Mouse (Mus musculus) forebrain, embryonic 11.5 days (tissue): ENCODE results near the gene Ddb1. TPM values are rescaled to one million over a fixed set of nuclear protein-coding genes. Genes with fewer than 3 reads are reported as not detected.
A peak's percentile ranks its signal among the peaks of the same experiment; 100 is the strongest.

Source experiments
- ATAC-seq: fragments of 200-750 bp; cut with Nextera tagmentation; replicated peaks from 2 replicates; pipeline ENCODE4 v1.8.0; 2017; ENCODE audit warnings: moderate TSS enrichment; ENCODE audit not compliant: low FRiP score
- DNase-seq: peaks from one replicate; pipeline ENCODE4 v3.0.0-alpha.2; 2017; ENCODE audit warnings: low spot score
- H3K27ac ChIP-seq: fragments of 300-500 bp; sonication (generic); 2 replicates; pipeline ENCODE4 v1.5.1; 2014; ENCODE audit warnings: low read depth, low read length
- H3K27me3 ChIP-seq: fragments of 300-500 bp; sonication (generic); 2 replicates; pipeline ENCODE4 v1.6.1; 2014; ENCODE audit warnings: mild to moderate bottlenecking, low read length, mixed read lengths; ENCODE audit not compliant: control insufficient read depth, insufficient read depth
- H3K36me3 ChIP-seq: fragments of 300-500 bp; sonication (generic); 2 replicates; pipeline ENCODE4 v1.6.1; 2014; ENCODE audit warnings: mild to moderate bottlenecking, low read length, moderate library complexity, mixed read lengths; ENCODE audit not compliant: control insufficient read depth, insufficient read depth
- H3K4me1 ChIP-seq: fragments of 300-500 bp; sonication (generic); replicated peaks from 2 replicates; pipeline ENCODE4 v1.6.1; 2014; ENCODE audit warnings: low read length, mixed read lengths; ENCODE audit not compliant: control insufficient read depth, insufficient read depth
- H3K4me2 ChIP-seq: fragments of 300-500 bp; sonication (generic); 2 replicates; pipeline ENCODE4 v1.6.1; 2014; ENCODE audit warnings: low read depth, mild to moderate bottlenecking, low read length, moderate library complexity, mixed read lengths; ENCODE audit not compliant: severe bottlenecking
- H3K4me3 ChIP-seq: fragments of 300-500 bp; sonication (generic); 2 replicates; pipeline ENCODE4 v1.5.1; 2014; ENCODE audit warnings: low read depth, low read length
- H3K9ac ChIP-seq: fragments of 300-500 bp; sonication (generic); 2 replicates; pipeline ENCODE4 v1.6.1; 2014; ENCODE audit warnings: low read length
- H3K9me3 ChIP-seq: fragments of 300-500 bp; sonication (generic); 2 replicates; pipeline ENCODE4 v1.6.1; 2016; ENCODE audit warnings: low read length, mixed read lengths; ENCODE audit not compliant: control insufficient read depth
- WGBS: fragments of 180-500 bp; shearing (Covaris S2); extraction: QIAGEN DNeasy Blood & Tissue Kit; methylation state at CpG from one replicate; pipeline ENCODE4 v1.1.7; 2014; 5-methylcytosine and 5-hydroxymethylcytosine counted together
- polyA plus RNA-seq: library from polyadenylated mRNA; unstranded; fragments of >200 nt; fragmentation: Nextera tagmentation; extraction: Ambion mirVana; gene quantifications from 2 replicates; pipeline ENCODE4 v1.2.1, GENCODE M21; 2014

Ddb1 gene
- polyA plus RNA-seq, 1 experiment from 2014 or later, result 392 TPM

DNA sequence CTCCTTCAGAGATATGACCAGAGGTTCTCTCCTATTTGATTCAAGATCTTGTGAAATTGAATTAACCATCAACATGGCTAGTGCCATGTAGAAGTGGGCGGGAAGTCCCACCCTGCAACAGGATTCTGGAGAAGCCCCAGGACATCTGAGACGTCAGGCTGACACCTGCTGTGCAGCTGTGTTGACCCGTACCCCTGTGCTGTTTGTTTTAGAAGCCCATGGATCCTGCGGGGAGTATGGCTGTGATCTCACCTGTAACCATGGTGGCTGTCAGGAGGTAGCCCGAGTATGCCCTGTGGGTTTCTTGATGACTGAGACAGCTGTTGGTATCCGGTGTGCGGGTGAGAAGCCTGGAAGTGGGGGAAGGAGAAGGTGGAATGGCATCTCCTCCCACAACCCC is 32.7 kb downstream of the Ddb1 start:
- no peaks in the 10 kb centered on the region for H3K9me3 ChIP-seq
- no peak overlapping the region for H3K4me3 ChIP-seq
- ATAC-seq (no peak), DNase-seq (no peak)
- WGBS, result 72% methylated on average over 7 of the region's 7 CpGs
- no peaks in the 10 kb centered on the region for H3K36me3 ChIP-seq
- H3K27ac ChIP-seq, result no peak overlapping the region
- peaks cover 4% of the 10 kb centered on the region; the same call in 1 of the 2 replicates for H3K4me1 ChIP-seq
- H3K4me2 ChIP-seq, result no peak overlapping the region
- H3K27me3 ChIP-seq, result no peaks in the 10 kb centered on the region
- H3K9ac ChIP-seq, result no peak overlapping the region

- Histone ChIP-seq H3K36me3 (no peaks in the 10 kb centered on the region), H3K27ac (no peak overlapping the region), H3K9me3 (no peaks in the 10 kb centered on the region), H3K27me3 (no peaks in the 10 kb centered on the region), H3K4me2 (no peak overlapping the region), H3K4me1 (no peaks in the 10 kb centered on the region), H3K9ac (no peak overlapping the region), H3K4me3 (no peak overlapping the region)
- ATAC-seq, result no peak
- whole genome bisulfite sequencing, result 30% methylated on average over 5 of the region's 5 CpGs
- no peak for DNase-seq
Measured at GRCm38 (mm10) chr19:10640080-10640479, 35.0 kb downstream of the Ddb1 start.

GRCm38 (mm10) chr19:10640589-10641378 is 35.7 kb downstream of the Ddb1 start:
- WGBS, result 51% methylated on average over 13 of the region's 13 CpGs
- H3K9ac ChIP-seq, result no peak overlapping the region
- H3K4me3 ChIP-seq, result no peak overlapping the region
- DNase-seq, result peak; percentile 45
- ATAC-seq, result no peak
- no peak overlapping the region for H3K4me2 ChIP-seq
- no peaks in the 10 kb centered on the region for H3K27me3 ChIP-seq
- no peaks in the 10 kb centered on the region for H3K9me3 ChIP-seq
- H3K4me1 ChIP-seq, result no peaks in the 10 kb centered on the region
- H3K36me3 ChIP-seq, result no peaks in the 10 kb centered on the region
- no peak overlapping the region for H3K27ac ChIP-seq

DNA sequence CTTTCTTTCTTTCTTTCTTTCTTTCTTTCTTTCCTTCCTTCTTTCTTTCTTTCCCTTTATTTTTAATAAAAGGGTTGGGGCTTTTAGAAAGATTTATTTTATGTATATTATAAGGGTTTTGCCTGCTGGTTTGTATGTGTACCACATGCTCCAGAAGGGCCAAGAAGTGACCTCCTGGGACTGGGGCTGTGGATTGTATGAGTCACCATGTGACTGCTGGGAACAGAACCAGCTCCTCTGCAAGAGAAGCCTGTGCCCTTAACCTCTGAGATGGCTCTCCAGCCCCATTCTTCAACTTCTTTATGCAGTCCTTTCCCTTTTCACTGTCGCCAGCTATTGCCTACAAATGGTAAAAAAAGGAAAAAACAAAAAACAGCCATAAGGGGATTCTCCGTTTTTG is 40.5 kb downstream of the Ddb1 start:
- H3K9me3 ChIP-seq, result no peaks in the 10 kb centered on the region
- no peak overlapping the region for H3K9ac ChIP-seq
- no peak overlapping the region for H3K4me2 ChIP-seq
- WGBS, result 95% methylated on average over 2 of the region's 2 CpGs
- no peaks in the 10 kb centered on the region for H3K36me3 ChIP-seq
- no peaks in the 10 kb centered on the region for H3K4me1 ChIP-seq
- ATAC-seq, result no peak
- H3K27me3 ChIP-seq, result no peaks in the 10 kb centered on the region
- no peak overlapping the region for H3K4me3 ChIP-seq
- no peak overlapping the region for H3K27ac ChIP-seq
- no peak for DNase-seq

DNA sequence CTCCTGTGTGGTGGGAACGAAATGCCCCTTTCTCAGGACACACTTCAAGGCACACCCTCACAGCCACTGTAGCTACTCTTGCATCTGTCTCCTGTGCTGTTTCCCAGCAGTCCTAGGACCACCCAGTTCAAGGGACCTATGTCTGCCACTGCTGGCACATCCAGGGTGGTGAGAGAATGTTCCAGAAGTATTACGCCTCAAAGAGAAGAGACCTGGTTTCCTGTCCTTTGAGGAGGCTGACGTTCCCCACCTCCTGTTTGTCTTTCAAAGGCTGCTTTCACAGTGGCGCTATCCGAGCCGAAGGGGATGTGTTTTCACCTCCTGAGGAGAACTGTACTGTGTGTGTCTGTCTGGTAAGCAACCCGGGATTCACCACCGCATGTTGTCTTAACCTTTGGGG is 43.0 kb downstream of the Ddb1 start:
- ATAC-seq, result no peak
- no peak for DNase-seq

GRCm38 (mm10) chr19:10656058-10656457 is 50.9 kb downstream of the Ddb1 start:
- no peaks in the 10 kb centered on the region for H3K27me3 ChIP-seq
- no peaks in the 10 kb centered on the region for H3K4me1 ChIP-seq
- no peaks in the 10 kb centered on the region for H3K36me3 ChIP-seq
- no peak for DNase-seq
- no peak overlapping the region for H3K9ac ChIP-seq
- H3K4me2 ChIP-seq, result no peak overlapping the region
- H3K4me3 ChIP-seq, result no peak overlapping the region
- no peak for ATAC-seq
- WGBS, result 65% methylated on average over 3 of the region's 3 CpGs
- no peak overlapping the region for H3K27ac ChIP-seq
- no peaks in the 10 kb centered on the region for H3K9me3 ChIP-seq

More for the DNA sequence above, 43.0 kb downstream of the Ddb1 start:
- Histone ChIP-seq H3K36me3 (no peaks in the 10 kb centered on the region), H3K9ac (no peak overlapping the region), H3K4me1 (no peaks in the 10 kb centered on the region), H3K4me2 (no peak overlapping the region), H3K9me3 (no peaks in the 10 kb centered on the region), H3K27ac (no peak overlapping the region), H3K27me3 (no peaks in the 10 kb centered on the region), H3K4me3 (no peak overlapping the region)
- WGBS, result 86% methylated on average over 8 of the region's 8 CpGs

DNA sequence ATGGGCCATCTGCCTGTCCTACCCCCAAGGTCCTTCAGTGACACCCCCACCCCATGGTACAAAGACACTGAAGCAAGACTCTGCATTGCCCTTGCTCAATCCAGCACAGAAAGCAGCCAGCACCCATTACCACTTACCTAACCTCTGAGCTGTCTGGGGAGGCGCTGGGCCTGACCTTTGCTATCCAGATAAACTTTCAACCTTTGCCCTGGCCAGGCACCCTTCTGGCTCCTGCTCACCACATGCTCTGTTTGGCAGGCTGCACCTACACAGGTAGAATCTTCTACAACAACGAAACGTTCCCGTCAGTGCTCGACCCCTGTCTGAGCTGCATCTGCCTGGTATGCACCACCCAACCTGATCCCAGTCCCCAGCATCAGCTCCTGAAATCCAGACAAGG is 52.6 kb downstream of the Ddb1 start:
- WGBS, result 92% methylated on average over 5 of the region's 5 CpGs
- DNase-seq (no peak), ATAC-seq (no peak)
- Histone ChIP-seq H3K4me3 (no peak overlapping the region), H3K9me3 (no peaks in the 10 kb centered on the region), H3K27me3 (no peaks in the 10 kb centered on the region), H3K9ac (no peak overlapping the region), H3K4me1 (no peaks in the 10 kb centered on the region), H3K4me2 (no peak overlapping the region), H3K36me3 (no peaks in the 10 kb centered on the region), H3K27ac (no peak overlapping the region)

GRCm38 (mm10) chr19:10658406-10658805 is 53.3 kb downstream of the Ddb1 start:
- Histone ChIP-seq H3K9ac (no peak overlapping the region), H3K36me3 (no peaks in the 10 kb centered on the region), H3K4me3 (no peak overlapping the region), H3K27ac (no peak overlapping the region), H3K4me2 (no peak overlapping the region), H3K4me1 (no peaks in the 10 kb centered on the region), H3K27me3 (no peaks in the 10 kb centered on the region), H3K9me3 (no peaks in the 10 kb centered on the region)
- no peak for DNase-seq
- no peak for ATAC-seq
- WGBS, result 72% methylated on average over 2 of the region's 2 CpGs

- Histone ChIP-seq H3K4me3 (no peak overlapping the region), H3K27me3 (no peaks in the 10 kb centered on the region), H3K27ac (peak overlapping the region; percentile 25; the same call in 1 of the 2 replicates), H3K4me2 (no peak overlapping the region), H3K9me3 (no peaks in the 10 kb centered on the region), H3K36me3 (no peaks in the 10 kb centered on the region), H3K4me1 (no peaks in the 10 kb centered on the region), H3K9ac (no peak overlapping the region)
- DNase-seq (no peak), ATAC-seq (no peak)
- 80% methylated on average over 5 of the region's 5 CpGs for WGBS
Measured at GRCm38 (mm10) chr19:10661373-10661772, 56.2 kb downstream of the Ddb1 start.
